7 mouse cellular contexts compared by ENCODE assay signal in genomic region chr1:30872836-30873540, GRCm38 (mm10). TPM values are rescaled to one million over a fixed set of nuclear protein-coding genes. Genes with fewer than 3 reads are reported as not detected.
A peak's percentile ranks its signal among the peaks of the same experiment; 100 is the strongest.
DNase-seq lines count a peak whose midpoint lies in the region.

No protein-coding gene starts in this region.

- DNase-seq in 3134 (ENCODE audit: extremely low read depth, insufficient read length, low spot score) = peak; percentile 71
- DNase-seq in B cell, adult 2 months = peak; percentile 69 to 77
- DNase-seq in c-Kit-positive CD71-positive TER-119-positive erythroid progenitor cells, embryonic 14.5 days (ENCODE audit: low spot score) = peak; percentile 62
- peak; percentile 27 to 34 for DNase-seq in gastrocnemius, adult 8-10 months (ENCODE audit: low spot score in 2 of 2)
- DNase-seq in layer of hippocampus, adult 8-10 months (ENCODE audit: low spot score in 2 of 2) = peak; percentile 29 to 42
- DNase-seq in lung, postnatal 25 days (ENCODE audit: low spot score) = peak; percentile 13
- DNase-seq in right cerebral cortex, postnatal 4 days = peak; percentile 49

RNA-seq across cellular contexts. Expression of gene Phf3, which starts 0.7 kb away (rescaled TPM):
- total RNA-seq in gastrocnemius, adult 8-10 months (2022) = 10 to 100 TPM; 27.4 to 34.9 (median 31.8) TPM
- total RNA-seq in layer of hippocampus, adult 8-10 months (2022) = 10 to 100 TPM; 83.0 to 97.8 (median 87.2) TPM

Comparison
In these comparisons a context has a peak if more than half of its experiments do, and no peak if none do; other contexts are left out.
1. Peak in every context shown above with its lines: DNase-seq.
2. DNase-seq: peak in every context shown above with its lines; median percentile 73 in B cell, adult 2 months; 71 in 3134; 62 in c-Kit-positive CD71-positive TER-119-positive erythroid progenitor cells, embryonic 14.5 days; 49 in right cerebral cortex, postnatal 4 days; 36 in layer of hippocampus, adult 8-10 months; 30 in gastrocnemius, adult 8-10 months; 13 in lung, postnatal 25 days.